Mouse (Mus musculus): ENCODE results near the gene 4930539E08Rik.

DNA sequence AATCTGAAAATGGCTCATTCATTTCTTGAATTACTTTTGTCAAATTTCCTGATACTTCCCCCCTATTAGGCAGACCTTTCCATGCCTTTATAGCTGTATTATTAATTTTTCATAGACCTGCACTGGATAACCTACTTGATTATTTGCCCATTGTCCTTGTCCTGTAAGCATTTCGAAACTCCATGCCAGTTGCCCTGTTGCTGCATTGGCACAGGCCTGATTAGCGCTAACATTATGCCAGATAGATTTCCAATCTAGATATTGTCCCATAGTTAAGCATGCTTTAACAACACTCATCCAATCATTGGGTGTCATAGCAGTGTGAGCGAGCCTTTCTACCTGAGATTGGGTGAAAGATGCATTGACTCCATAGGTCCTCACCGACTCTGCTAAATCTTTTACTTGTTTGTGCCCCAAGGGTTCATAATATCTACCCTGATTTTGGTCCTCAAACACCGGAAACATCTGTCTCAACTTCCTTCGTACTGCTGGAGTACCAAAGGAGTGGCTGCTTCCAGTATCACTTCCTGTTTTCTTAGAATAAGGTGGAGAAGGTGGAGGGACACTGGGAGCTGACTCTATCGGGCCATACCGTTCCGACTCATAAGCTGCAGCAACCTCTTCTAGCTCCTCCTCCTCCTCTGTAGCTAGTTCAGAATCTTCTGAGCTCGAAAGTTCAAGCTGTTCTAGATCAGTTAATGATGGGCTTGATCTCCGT is 20.9 kb downstream of the 4930539E08Rik start:
- TF ChIP-seq CTCF (IDR thresholded peaks at IDR 0.05; ENCODE audit: control insufficient read depth, insufficient read depth, low read length) (no peak), POLR2A (IDR thresholded peaks at IDR 0.05; ENCODE audit: borderline replicate concordance, control insufficient read depth, low read depth, low read length) (no peak)

Measured in bone marrow, adult 2 months (tissue).